Mouse (Mus musculus) embryo, embryonic 9.5 days (tissue): ENCODE results near the gene Sept6.

Experiments used
- DNase-seq: peaks from one replicate; pipeline ENCODE4 v3.0.0-alpha.2; 2017; ENCODE audit errors: extremely low spot score

Gene Sept6

GRCm38 (mm10) chrX:36991694-36992093 lies at the start of gene Sept6:
Sept6 (minus strand) TSS chrX:36991794.
- no peak for DNase-seq

- DNase-seq: no peak
Measured at GRCm38 (mm10) chrX:37028378-37028777, 36.8 kb upstream of the Sept6 start.

GRCm38 (mm10) chrX:37023652-37024309 lies 32.2 kb upstream of the Sept6 start:
- no peak for DNase-seq

GRCm38 (mm10) chrX:37022690-37023089 lies 31.1 kb upstream of the Sept6 start:
- DNase-seq: peak; percentile 20

- DNase-seq: no peak
Measured at GRCm38 (mm10) chrX:37019045-37019444, 27.5 kb upstream of the Sept6 start.

DNA sequence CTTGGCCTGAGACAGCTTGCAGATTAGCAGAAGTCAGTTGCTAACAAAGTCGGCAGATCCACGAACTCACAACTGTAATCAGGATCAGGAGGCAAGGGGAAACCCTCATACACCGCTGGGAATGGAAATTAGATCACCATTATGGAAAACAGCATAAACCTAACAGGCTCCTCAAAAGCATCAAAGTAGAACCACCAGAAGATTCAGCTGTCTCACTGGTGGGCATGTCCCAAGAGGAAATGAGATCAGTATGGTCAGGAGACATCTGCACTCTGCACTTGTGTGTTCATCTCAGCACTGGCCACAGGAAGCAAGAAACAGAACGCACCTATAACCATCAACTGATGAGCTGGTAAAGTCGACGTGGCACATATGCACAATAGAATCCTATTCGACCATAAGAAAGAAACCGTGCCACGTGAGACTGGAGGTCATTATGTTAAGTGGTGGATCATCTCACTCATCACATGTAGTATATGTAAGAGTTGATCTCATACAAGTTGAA lies 26.6 kb upstream of the Sept6 start:
- no peak for DNase-seq

DNA sequence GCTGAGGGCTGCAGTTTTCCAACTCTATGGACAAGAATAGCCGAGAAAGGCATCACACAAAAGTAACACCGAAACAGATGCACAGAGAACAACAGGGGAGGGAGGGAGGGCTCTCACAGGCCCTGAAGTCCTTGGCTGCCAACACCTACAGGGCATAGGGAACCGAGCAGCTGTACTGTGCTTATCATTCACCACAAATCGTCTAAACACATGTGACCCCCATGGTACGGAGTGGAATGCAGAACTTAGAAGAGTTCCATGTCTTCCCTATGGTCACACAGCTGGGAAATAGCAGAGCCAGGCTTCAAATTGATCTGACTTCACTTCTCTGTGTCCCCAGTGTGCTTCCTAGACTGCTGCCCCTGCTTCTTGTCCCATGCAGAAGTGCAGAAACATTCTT lies 22.3 kb upstream of the Sept6 start:
- no peak for DNase-seq

GRCm38 (mm10) chrX:36991039-36991438 lies 555 bp downstream of the Sept6 start:
- no peak for DNase-seq

DNA sequence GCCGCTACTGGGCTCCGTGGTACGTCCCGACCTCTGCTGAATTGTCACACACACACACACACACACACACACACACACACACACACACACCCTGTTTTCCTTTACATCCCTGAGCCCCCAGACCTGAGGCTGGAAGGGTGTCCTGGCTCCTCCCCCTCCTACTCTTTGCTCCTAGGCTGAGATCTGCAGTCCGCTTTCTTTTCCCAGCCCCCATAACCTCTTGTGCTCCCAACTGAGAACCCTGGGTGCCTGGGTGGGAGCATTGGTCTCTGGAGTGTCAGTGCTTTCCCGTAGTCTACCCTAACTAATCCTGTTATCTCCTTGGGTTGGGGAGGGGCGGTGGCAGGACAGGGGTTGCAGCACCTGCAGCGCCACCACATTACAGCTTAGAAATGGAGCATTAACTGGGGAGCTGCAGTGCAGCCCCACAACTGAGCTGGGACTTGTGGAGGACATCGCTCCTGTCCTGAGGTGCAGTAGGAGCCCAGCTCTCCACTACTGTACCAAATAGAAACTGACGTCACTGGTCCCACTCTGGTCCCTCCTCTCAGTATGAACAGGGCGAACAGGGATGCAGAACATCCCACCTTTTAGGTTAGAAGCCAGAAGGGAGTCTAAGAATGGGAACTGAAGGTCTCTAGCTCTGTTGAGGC lies 1.7 kb downstream of the Sept6 start:
- no peak for DNase-seq

GRCm38 (mm10) chrX:36989234-36989751 lies 2.3 kb downstream of the Sept6 start:
- DNase-seq: peak; percentile 74

- peak; percentile 49 for DNase-seq
Measured at GRCm38 (mm10) chrX:36988754-36989153, 2.8 kb downstream of the Sept6 start.

DNA sequence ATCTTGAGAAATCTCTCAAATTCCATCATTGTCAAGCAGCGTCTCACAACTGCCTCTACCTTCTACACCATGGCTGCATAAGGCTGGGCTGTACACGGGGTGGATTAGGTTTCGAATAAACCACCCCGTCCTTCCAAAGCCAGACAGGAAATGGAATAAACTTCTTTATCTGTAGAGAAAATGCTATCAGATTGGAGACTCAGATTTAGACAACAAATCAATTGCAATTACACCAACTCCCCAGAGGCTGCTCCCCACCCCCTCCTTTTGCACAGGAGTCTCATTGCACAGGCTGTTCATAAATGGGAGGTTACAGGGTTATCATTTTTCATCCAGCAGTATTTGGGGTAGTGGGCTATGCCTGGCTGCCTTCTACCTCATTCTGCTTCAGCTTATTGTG lies 3.7 kb downstream of the Sept6 start:
- DNase-seq: no peak

- no peak for DNase-seq
Measured at GRCm38 (mm10) chrX:36985041-36985440, 6.6 kb downstream of the Sept6 start.

GRCm38 (mm10) chrX:36983654-36984311 lies 7.8 kb downstream of the Sept6 start:
- no peak for DNase-seq

DNA sequence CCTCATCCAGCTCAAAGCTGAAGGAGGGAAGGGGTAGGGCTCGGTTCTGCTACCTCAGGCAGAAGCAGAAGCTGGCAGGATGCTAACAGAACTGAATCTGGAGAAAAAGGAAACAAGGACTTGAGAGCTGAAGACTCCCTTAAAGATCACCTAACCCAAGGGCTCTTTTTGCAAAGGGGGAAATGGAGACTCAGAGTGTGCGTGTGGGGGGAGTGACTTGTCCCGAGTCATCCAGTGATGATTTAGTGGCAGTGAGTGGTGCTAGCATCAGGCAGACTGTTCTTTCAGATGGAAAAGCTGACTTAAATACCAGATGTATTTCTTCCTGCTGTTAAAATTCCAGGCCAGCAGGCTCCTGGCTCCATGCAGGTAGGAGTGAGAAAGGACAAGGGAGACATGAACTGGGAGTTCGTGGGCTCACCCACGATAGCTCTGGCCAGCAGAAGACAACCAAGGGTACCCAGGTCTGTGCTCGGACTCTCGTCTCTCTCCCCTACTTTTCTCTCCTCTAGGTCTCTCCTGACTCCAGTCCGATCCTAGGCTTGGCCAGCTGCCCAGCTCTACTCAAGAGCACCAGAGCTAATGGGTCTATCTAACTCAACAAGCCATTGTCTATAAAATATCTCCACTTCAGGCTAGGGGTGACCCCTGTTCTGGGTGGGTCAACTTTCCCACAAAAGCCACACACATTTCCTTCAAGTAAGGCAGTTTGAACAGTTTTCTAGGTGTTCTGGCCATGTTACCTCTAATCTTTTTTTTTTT lies 8.5 kb downstream of the Sept6 start:
- no peak for DNase-seq

DNA sequence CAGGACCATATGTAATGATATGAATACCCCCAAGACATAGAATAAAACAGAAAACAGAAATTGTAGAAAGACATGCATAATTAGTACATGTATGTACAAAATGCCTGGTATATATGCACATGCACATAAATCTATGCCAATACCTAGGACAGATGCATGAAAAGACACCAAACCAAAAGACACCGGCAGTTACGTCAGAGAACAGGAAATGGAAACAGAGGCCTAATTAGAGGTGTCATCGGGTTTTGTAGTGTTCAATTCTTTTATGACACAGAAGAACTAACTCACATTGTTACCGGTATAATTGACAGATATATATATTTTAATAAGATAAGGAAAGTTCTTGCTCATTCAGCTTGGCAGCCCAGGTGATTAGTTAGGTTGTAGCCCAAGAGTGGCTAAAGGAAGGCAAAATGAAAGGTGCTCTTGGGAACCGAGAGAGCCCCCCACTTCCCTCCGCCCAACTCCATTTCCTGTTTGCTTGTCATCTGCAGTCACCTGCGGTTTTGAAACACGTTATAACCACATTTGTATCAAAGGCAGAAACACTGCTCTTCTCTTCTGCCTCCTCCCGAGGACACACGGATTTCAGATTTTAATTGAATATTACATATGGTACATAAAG lies 10.9 kb downstream of the Sept6 start:
- DNase-seq: no peak

DNA sequence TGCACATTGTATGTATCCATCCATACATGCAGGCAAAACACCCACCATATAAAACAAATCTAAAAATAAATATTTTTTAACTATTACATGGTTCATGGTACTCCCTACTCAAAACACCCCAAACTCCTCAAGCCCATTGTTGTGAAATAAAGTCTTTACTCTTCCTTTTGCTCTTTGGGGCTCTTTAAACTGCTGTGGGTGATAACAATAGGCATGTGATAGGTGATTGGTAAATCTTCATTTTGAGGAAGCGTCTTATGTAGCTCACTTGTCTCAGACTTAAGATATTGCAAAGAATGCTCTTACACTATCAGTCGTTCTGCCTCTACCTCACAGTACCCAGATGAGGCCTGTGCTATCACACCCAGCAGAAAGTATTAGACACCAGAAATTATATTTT lies 13.7 kb downstream of the Sept6 start:
- no peak for DNase-seq

- DNase-seq: no peak
Measured at GRCm38 (mm10) chrX:36976980-36977379, 14.6 kb downstream of the Sept6 start.

DNA sequence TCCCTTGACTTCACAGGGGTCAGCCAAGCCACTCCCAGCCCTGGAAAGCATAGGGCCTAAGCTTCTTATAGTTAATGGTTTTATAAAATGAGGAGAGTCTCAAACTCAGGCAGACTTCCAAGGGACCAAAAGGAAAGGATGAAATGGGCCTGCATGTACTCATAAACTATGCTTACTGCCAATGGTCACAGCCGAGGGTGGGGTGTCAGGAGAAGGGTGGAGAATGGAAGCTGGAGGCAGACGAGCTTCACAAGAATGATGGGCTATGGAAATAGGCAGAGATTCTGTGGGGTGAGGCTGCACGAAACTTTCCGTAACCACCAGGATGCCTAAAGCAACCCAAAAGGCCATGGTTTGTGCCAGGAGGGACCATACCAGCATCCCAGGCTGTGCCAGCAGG lies 15.3 kb downstream of the Sept6 start:
- no peak for DNase-seq

DNA sequence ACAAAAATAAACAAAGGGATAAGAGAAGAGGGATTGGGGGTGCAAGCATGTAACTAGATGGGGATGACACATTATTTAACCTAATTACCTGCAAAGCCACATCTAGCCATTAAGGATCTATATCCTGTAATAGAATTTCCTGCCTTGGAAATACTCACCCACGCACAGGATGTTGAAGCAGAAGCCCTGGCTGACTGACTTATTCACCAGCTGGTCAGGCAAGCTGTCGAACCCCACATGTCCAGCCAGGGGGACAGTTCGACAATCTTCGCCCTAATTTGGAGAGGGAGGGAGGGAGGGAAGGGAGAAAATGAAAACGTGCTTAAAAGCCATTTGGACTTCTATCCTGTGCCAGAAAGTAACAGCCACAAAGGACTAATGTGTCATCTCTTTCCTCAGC lies 16.7 kb downstream of the Sept6 start:
- DNase-seq: no peak

DNA sequence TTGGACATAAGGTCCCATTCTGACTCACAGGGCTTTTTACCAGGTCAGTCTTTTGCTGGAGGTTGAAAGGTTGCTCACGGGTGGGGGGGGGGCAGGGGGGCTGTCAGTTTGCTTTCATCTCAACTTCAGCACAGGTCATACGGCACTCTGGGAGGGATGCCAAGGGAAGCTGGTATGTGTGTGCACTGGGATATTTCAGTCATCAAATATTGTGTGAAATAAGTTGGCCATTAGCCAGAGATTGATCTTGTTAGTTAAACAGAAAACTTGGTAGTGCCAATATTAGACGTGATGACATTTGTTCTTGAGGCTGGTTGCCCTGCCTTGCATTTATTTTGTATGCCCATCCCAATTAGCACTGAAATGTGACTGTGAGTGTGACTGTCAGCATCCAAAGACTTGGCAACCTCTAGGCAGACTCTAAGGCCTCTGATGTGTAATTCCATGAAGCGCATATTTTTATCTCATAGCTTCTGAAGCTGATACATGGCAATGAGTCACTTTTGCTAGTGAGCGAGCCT lies 18.6 kb downstream of the Sept6 start:
- DNase-seq: no peak
